Comparison of ENCODE assay signal across 9 mouse cellular contexts in genomic region chr14:99944221-99945108, GRCm38 (mm10).
DNase-seq lines count a peak whose midpoint lies in the region; ATAC-seq and TF ChIP-seq lines count a peak whose summit lies in the region.
"Had no signal": no experiment of that assay in that cellular context is flagged by ENCODE, and none has a peak within 500 bp of the region (broad histone marks: within the 10 kb centered on the region; RNA-seq: fewer than 3 reads in every experiment).

No protein-coding gene starts in this region.

- H3K9me3 ChIP-seq in heart, embryonic 11.5 days (replicated peaks; ENCODE audit: control insufficient read depth, low read length) = no peaks in the 10 kb centered on the region
- H3K9me3 ChIP-seq in heart, embryonic 10.5 days = no peaks in the 10 kb centered on the region
- no peaks in the 10 kb centered on the region for H3K9me3 ChIP-seq in intestine, postnatal 0 days (ENCODE audit: control insufficient read depth)
- H3K9me3 ChIP-seq in stomach, postnatal 0 days (ENCODE audit: control insufficient read depth, low read length) = no peaks in the 10 kb centered on the region

- WGBS in heart, embryonic 11.5 days (ENCODE audit: insufficient replicate concordance) = 57% methylated on average over 17 of the region's 17 CpGs
- 63% methylated on average over 17 of the region's 17 CpGs for WGBS in heart, embryonic 10.5 days
- 68% methylated on average over 17 of the region's 17 CpGs for WGBS in intestine, postnatal 0 days
- WGBS in stomach, postnatal 0 days = 66% methylated on average over 17 of the region's 17 CpGs

- H3K27me3 ChIP-seq in heart, embryonic 11.5 days (ENCODE audit: control insufficient read depth, insufficient read depth, low read length) = no peaks in the 10 kb centered on the region
- H3K27me3 ChIP-seq in heart, embryonic 10.5 days (ENCODE audit: insufficient read depth, poor library complexity, severe bottlenecking) = no peaks in the 10 kb centered on the region
- H3K27me3 ChIP-seq in intestine, postnatal 0 days (replicated peaks; ENCODE audit: control insufficient read depth, insufficient read depth, low read length) = no peaks in the 10 kb centered on the region
- H3K27me3 ChIP-seq in stomach, postnatal 0 days (ENCODE audit: control insufficient read depth, insufficient read depth, low read length) = no peaks in the 10 kb centered on the region

- no peak overlapping the region for H3K4me3 ChIP-seq in heart, embryonic 11.5 days (ENCODE audit: low read depth, low read length)
- no peak overlapping the region for H3K4me3 ChIP-seq in heart, embryonic 10.5 days
- H3K4me3 ChIP-seq in intestine, postnatal 0 days (ENCODE audit: low read depth, low read length) = no peak overlapping the region
- H3K4me3 ChIP-seq in stomach, postnatal 0 days (ENCODE audit: low read depth, low read length) = no peak overlapping the region

- no peak for DNase-seq in heart, embryonic 10.5 days (ENCODE audit: low spot score)
- DNase-seq in thymus, postnatal 14 days = peak; percentile 23
- no peak for DNase-seq in thymus, postnatal 10 days (ENCODE audit: low spot score in 2 of 2)
- no peak for DNase-seq in stomach, postnatal 0 days (ENCODE audit: low spot score)
- no peak for DNase-seq in T-cell, adult 2 months (ENCODE audit: low spot score)

- no peak overlapping the region for H3K4me2 ChIP-seq in heart, embryonic 11.5 days
- H3K4me2 ChIP-seq in intestine, postnatal 0 days (replicated peaks; ENCODE audit: low read depth) = no peak overlapping the region
- H3K4me2 ChIP-seq in stomach, postnatal 0 days (replicated peaks; ENCODE audit: low read depth) = no peak overlapping the region

- TF ChIP-seq EP300 in stomach, postnatal 0 days (optimal IDR thresholded peaks at IDR 0.05) = no peak

- peak overlapping the region; percentile 10; the same call in 1 of the 2 replicates for H3K27ac ChIP-seq in heart, embryonic 11.5 days (ENCODE audit: low read depth, low read length)
- H3K27ac ChIP-seq in heart, embryonic 10.5 days = no peak overlapping the region
- H3K27ac ChIP-seq in intestine, postnatal 0 days (ENCODE audit: low read depth, low read length) = peak overlapping the region; percentile 54; the same call in 1 of the 2 replicates
- no peak overlapping the region for H3K27ac ChIP-seq in stomach, postnatal 0 days (replicated peaks)

- H3K36me3 ChIP-seq in heart, embryonic 11.5 days (ENCODE audit: control insufficient read depth, insufficient read depth, low read length) = no peaks in the 10 kb centered on the region
- H3K36me3 ChIP-seq in heart, embryonic 10.5 days = no peaks in the 10 kb centered on the region
- H3K36me3 ChIP-seq in intestine, postnatal 0 days (ENCODE audit: control insufficient read depth, insufficient read depth) = no peaks in the 10 kb centered on the region
- no peaks in the 10 kb centered on the region for H3K36me3 ChIP-seq in stomach, postnatal 0 days (ENCODE audit: control insufficient read depth, insufficient read depth, low read length)
- H3K36me3 ChIP-seq: G1E had no signal

- H3K4me1 ChIP-seq in heart, embryonic 11.5 days (ENCODE audit: control insufficient read depth, insufficient read depth, low read length) = peaks cover 16% of the 10 kb centered on the region
- peaks cover 27% of the 10 kb centered on the region for H3K4me1 ChIP-seq in heart, embryonic 10.5 days
- 0 out of 2 replicates have a peak, but pooled peaks cover 6% of the 10 kb centered on the region for H3K4me1 ChIP-seq in intestine, postnatal 0 days (replicated peaks; ENCODE audit: control insufficient read depth, insufficient read depth, low read length)
- no peaks in the 10 kb centered on the region for H3K4me1 ChIP-seq in stomach, postnatal 0 days (replicated peaks; ENCODE audit: control insufficient read depth, insufficient read depth)

- peak; percentile 45; the same call in 1 of the 2 replicates for TF ChIP-seq CTCF in intestine, postnatal 0 days (IDR thresholded peaks at IDR 0.05; ENCODE audit: low read depth)
- TF ChIP-seq CTCF in stomach, postnatal 0 days (IDR thresholded peaks at IDR 0.05; ENCODE audit: low read depth) = peak; percentile 18; the same call in 1 of the 2 replicates

- ATAC-seq in heart, embryonic 11.5 days (replicated peaks; ENCODE audit: insufficient number of reproducible peaks, low FRiP score, low TSS enrichment) = no peak
- peak; percentile 89 for ATAC-seq in intestine, postnatal 0 days
- ATAC-seq in stomach, postnatal 0 days (ENCODE audit: low FRiP score, low TSS enrichment) = no peak
- no peak for ATAC-seq in inflammation-experienced regulatory T-cells, adult 6 months

- no peak overlapping the region for H3K9ac ChIP-seq in heart, embryonic 11.5 days (ENCODE audit: low read depth, low read length)
- H3K9ac ChIP-seq in intestine, postnatal 0 days (ENCODE audit: low read depth, low read length) = no peak overlapping the region
- no peak overlapping the region for H3K9ac ChIP-seq in stomach, postnatal 0 days (ENCODE audit: low read length)

Comparison
In these comparisons a context has a peak if more than half of its experiments do, and no peak if none do; other contexts are left out.
1. H3K27ac ChIP-seq: peak in heart, embryonic 11.5 days (single experiment) and intestine, postnatal 0 days (single experiment); none in heart, embryonic 10.5 days (single experiment) and stomach, postnatal 0 days (single experiment).